Mouse (Mus musculus) myocyte (in vitro differentiated cells): Measurements from ENCODE around the gene Mycbp. TPM values are rescaled to one million over a fixed set of nuclear protein-coding genes. Genes with fewer than 3 reads are reported as not detected.

ENCODE experiments used
- H3K27me3 ChIP-seq: one replicate; pipeline ENCODE4 v1.6.1; 2011; ENCODE audit not compliant: control insufficient read depth, insufficient read depth, insufficient read length
- H3K36me3 ChIP-seq: one replicate; pipeline ENCODE4 v1.6.1; 2011; ENCODE audit not compliant: control insufficient read depth, insufficient read depth
- H3K4me2 ChIP-seq: one replicate; pipeline ENCODE4 v1.6.1; 2011; ENCODE audit warnings: low read depth, control low read depth
- H3K4me3 ChIP-seq: one replicate; pipeline ENCODE4 v1.5.1; 2011; ENCODE audit warnings: mild to moderate bottlenecking, control low read depth, moderate library complexity
- H3K79me2 ChIP-seq: one replicate; pipeline ENCODE4 v1.6.1; 2011; ENCODE audit not compliant: control insufficient read depth, insufficient read depth
- H3ac ChIP-seq: one replicate; pipeline ENCODE4 v1.6.1; 2011; ENCODE audit not compliant: control insufficient read depth, insufficient read length
- CEBPB ChIP-seq: IDR thresholded peaks from 2 replicates; pipeline ENCODE4 v1.6.1; 2011; ENCODE audit warnings: mild to moderate bottlenecking, moderate library complexity; ENCODE audit not compliant: poor library complexity, insufficient read depth, severe bottlenecking
- E2F4 ChIP-seq: IDR thresholded peaks from one replicate; pipeline ENCODE4 v1.6.1; 2011; ENCODE audit warnings: mild to moderate bottlenecking, control low read depth, moderate library complexity; ENCODE audit not compliant: insufficient read depth
- MAX ChIP-seq: IDR thresholded peaks from one replicate; pipeline ENCODE4 v1.6.1; 2011; ENCODE audit warnings: low read depth, mild to moderate bottlenecking, control low read depth
- MYOD1 ChIP-seq, 3 experiments: IDR thresholded peaks; one replicate each; pipeline ENCODE4 v1.6.1; 2011; ENCODE audit warnings: control low read depth in 2 of 3, low read depth in 2 of 3, mild to moderate bottlenecking in 2 of 3, moderate library complexity in 1 of 3; ENCODE audit not compliant: insufficient read length in 2 of 3, control insufficient read depth in 1 of 3
- MYOG ChIP-seq, 3 experiments: IDR thresholded peaks; one replicate each; pipeline ENCODE4 v1.6.1; 2011; ENCODE audit warnings: control low read depth in 2 of 3, low read depth in 2 of 3, mild to moderate bottlenecking in 2 of 3; ENCODE audit not compliant: insufficient read length in 2 of 3, control insufficient read depth in 1 of 3, insufficient read depth in 1 of 3
- POLR2A ChIP-seq: IDR thresholded peaks from one replicate; pipeline ENCODE4 v1.6.1; 2011; ENCODE audit warnings: low read depth, mild to moderate bottlenecking, control low read depth, moderate library complexity; ENCODE audit not compliant: insufficient read length
- POLR2AphosphoS2 ChIP-seq: IDR thresholded peaks from one replicate; pipeline ENCODE4 v1.6.1; 2011; ENCODE audit warnings: low read depth, control low read depth; ENCODE audit not compliant: insufficient read length
- REST ChIP-seq: IDR thresholded peaks from one replicate; pipeline ENCODE4 v1.6.1; 2011; ENCODE audit warnings: mild to moderate bottlenecking, control low read depth, moderate library complexity; ENCODE audit not compliant: insufficient read depth, insufficient read length
- SRF ChIP-seq: IDR thresholded peaks from one replicate; pipeline ENCODE4 v1.6.1; 2011; ENCODE audit warnings: low read depth; ENCODE audit not compliant: control insufficient read depth, insufficient read length
- TCF12 ChIP-seq: IDR thresholded peaks from one replicate; pipeline ENCODE4 v1.6.1; 2011; ENCODE audit warnings: mild to moderate bottlenecking, control low read depth; ENCODE audit not compliant: poor library complexity, insufficient read depth, severe bottlenecking
- TCF3 ChIP-seq: IDR thresholded peaks from one replicate; pipeline ENCODE4 v1.6.1; 2011; ENCODE audit warnings: low read depth, control low read depth; ENCODE audit not compliant: insufficient read length
- USF1 ChIP-seq: IDR thresholded peaks from one replicate; pipeline ENCODE4 v1.6.1; 2011; ENCODE audit warnings: low read depth, mild to moderate bottlenecking, control low read depth, moderate library complexity
- polyA plus RNA-seq: library from polyadenylated mRNA; unstranded; fragments of >200 nt; fragmentation: generic; extraction: Trizol; gene quantifications from one replicate; pipeline ENCODE4 v1.2.1, GENCODE M21; 2012; ENCODE audit warnings: missing spikeins

Mycbp gene
- polyA plus RNA-seq, 1 experiment = 33.1 TPM

DNA sequence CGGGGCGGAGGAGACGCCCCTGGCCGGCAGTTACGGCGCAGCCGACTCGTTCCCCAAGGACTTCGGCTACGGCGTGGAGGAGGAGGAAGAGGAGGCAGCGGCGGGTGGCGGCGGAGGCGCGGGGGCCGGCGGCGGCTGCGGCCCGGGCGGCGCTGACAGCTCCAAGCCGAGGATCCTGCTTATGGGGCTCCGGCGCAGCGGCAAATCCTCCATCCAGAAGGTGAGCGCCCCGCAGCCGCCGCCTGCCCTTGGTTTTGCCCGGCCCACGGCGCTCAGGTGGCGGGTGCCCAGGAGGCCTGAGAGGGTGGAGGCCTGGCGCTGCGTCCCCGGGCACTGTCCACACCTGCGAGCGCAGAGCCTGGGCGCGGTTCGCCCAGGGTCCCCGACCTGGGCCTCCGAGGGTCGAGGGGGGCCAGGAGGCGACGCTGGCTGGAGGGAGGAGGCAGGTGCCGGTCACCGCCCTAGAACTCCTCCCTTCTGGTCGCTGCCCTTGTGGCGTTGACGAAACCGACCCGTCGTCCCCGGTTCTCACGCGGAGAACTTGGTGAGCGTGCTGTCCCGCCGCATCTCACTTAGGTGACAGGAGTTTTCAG is 13.0 kb downstream of the Mycbp start, which contains the start of gene 4930535I16Rik:
4930535I16Rik (minus strand) TSS at position 475 of the 593 bp plus-strand sequence.
- peak within 1 kb of the TSS; percentile 82 for H3K4me2 ChIP-seq
- TF ChIP-seq MAX (no peak), POLR2AphosphoS2 (peak; percentile 18), TCF3 (no peak)
- H3K79me2 ChIP-seq = peaks cover 75% of the 10 kb centered on the region
- peaks cover 45% of the 10 kb centered on the region for H3K36me3 ChIP-seq
- H3K27me3 ChIP-seq = no peaks in the 10 kb centered on the region
- peak within 1 kb of the TSS; percentile 89 for H3ac ChIP-seq
- H3K4me3 ChIP-seq = peak within 1 kb of the TSS; percentile 78

DNA sequence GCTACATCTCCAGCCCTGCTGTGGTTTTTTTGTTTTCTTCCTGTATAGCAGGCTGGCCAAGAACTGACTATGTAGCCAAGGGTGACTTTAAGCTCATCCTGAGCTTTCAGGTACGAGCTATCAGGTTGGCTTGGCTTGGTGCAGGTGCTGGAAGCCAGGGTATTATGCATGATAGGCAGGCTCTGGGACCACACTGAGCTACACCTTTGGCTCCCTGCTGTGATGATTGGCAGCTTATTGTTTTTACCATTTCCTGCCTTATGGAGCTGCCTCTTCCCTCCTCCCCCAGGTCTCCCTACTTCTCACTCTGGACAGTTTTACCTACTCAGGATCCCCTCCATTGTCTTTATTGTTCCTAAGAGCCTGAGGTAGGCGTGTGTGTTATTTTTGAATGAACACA is 14.2 kb downstream of the Mycbp start:
- H3K79me2 ChIP-seq = peaks cover 63% of the 10 kb centered on the region
- peak overlapping the region; percentile 80 for H3K4me2 ChIP-seq
- H3K36me3 ChIP-seq = peaks cover 38% of the 10 kb centered on the region
- no peak overlapping the region for H3ac ChIP-seq
- H3K4me3 ChIP-seq = peak overlapping the region; percentile 78
- H3K27me3 ChIP-seq = no peaks in the 10 kb centered on the region
- TF ChIP-seq MYOD1 (IDR thresholded peaks at IDR 0.05; ENCODE audit: control insufficient read depth in 1 of 3, insufficient read length in 2 of 3, low read depth in 2 of 3) = no peak
- TF ChIP-seq SRF = no peak
- TF ChIP-seq REST = no peak
- TF ChIP-seq TCF3 = no peak

DNA sequence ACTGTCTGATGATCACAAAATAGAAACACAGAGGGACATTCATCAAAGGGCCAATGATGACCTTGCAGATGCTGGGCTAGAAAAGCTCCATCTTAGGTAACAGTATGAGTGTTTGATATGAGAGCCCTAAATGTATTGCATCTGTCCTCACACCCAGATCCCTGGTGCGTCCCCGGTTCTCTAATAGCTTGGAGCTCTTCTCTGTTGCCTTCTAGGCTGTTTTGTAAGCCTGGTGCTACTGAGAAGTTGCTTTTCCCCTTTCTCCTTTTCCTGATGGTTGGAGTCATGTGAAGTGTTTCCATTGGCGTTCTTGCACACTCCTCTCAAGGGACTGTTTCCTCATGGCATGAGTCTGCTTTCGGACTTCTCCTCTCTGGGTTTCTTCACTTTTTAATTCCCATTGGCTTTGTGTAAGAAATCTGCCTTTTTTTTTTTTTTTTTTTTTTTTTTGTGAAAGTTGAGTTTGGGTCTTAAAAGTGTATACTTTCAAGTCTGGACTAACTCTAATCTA is 16.5 kb downstream of the Mycbp start:
- Histone ChIP-seq H3K4me3 (no peak overlapping the region), H3K27me3 (no peaks in the 10 kb centered on the region), H3K4me2 (no peak overlapping the region), H3K79me2 (peaks cover 43% of the 10 kb centered on the region), H3ac (no peak overlapping the region), H3K36me3 (peaks cover 53% of the 10 kb centered on the region)
- TF ChIP-seq MYOD1 (IDR thresholded peaks at IDR 0.05; ENCODE audit: control insufficient read depth in 1 of 3, insufficient read length in 2 of 3, low read depth in 2 of 3) = no peak
- TF ChIP-seq CEBPB = no peak
- TF ChIP-seq TCF12 = no peak
- no peak for TF ChIP-seq POLR2A
- TF ChIP-seq E2F4 = no peak
- TF ChIP-seq USF1 = no peak
- no peak for TF ChIP-seq REST
- no peak for TF ChIP-seq TCF3
- TF ChIP-seq SRF = no peak
- TF ChIP-seq POLR2AphosphoS2 = no peak
- TF ChIP-seq MAX = no peak
- no peak for TF ChIP-seq MYOG (IDR thresholded peaks at IDR 0.05; ENCODE audit: control insufficient read depth in 1 of 3, insufficient read depth in 1 of 3, insufficient read length in 2 of 3, low read depth in 2 of 3)

- Histone ChIP-seq H3K27me3 (no peaks in the 10 kb centered on the region), H3K36me3 (peaks cover 56% of the 10 kb centered on the region), H3K79me2 (peaks cover 3% of the 10 kb centered on the region), H3K4me2 (no peak overlapping the region), H3ac (no peak overlapping the region), H3K4me3 (no peak overlapping the region)
- TF ChIP-seq SRF = no peak
- no peak for TF ChIP-seq CEBPB
- no peak for TF ChIP-seq POLR2AphosphoS2
- peak in 2 of 3 experiments; percentile 31 to 54 for TF ChIP-seq MYOD1 (IDR thresholded peaks at IDR 0.05; ENCODE audit: control insufficient read depth in 1 of 3, insufficient read length in 2 of 3, low read depth in 2 of 3)
- TF ChIP-seq MYOG (IDR thresholded peaks at IDR 0.05; ENCODE audit: control insufficient read depth in 1 of 3, insufficient read depth in 1 of 3, insufficient read length in 2 of 3, low read depth in 2 of 3) = peak in 2 of 3 experiments; percentile 30
Measured at GRCm38 (mm10) chr4:123927961-123928360, 23.3 kb downstream of the Mycbp start.

DNA sequence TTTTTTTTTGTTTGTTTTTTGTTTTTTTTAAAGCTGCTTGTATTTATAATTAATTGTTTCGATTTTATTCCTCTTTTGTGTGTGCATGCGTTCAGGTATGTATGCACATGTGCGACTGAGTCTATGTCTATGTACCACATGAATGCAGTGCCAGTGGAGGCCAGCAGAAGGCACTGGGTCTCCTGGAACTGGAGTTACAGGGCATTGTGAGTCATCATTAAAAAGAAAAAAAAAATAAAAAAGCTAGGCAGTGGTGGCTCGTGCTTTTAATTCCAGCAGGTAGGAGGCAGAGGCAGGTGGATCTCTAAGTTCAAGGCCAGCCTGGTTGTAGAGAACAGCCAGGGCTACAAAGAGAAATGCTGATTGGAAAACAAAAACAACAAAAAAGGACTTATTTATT is 25.4 kb downstream of the Mycbp start:
- Histone ChIP-seq H3K4me2 (no peak overlapping the region), H3ac (no peak overlapping the region), H3K27me3 (no peaks in the 10 kb centered on the region), H3K4me3 (no peak overlapping the region), H3K36me3 (peaks cover 57% of the 10 kb centered on the region), H3K79me2 (peaks cover 3% of the 10 kb centered on the region)
- TF ChIP-seq POLR2AphosphoS2 (no peak), MYOG (IDR thresholded peaks at IDR 0.05; ENCODE audit: control insufficient read depth in 1 of 3, insufficient read depth in 1 of 3, insufficient read length in 2 of 3, low read depth in 2 of 3) (no peak), MYOD1 (IDR thresholded peaks at IDR 0.05; ENCODE audit: control insufficient read depth in 1 of 3, insufficient read length in 2 of 3, low read depth in 2 of 3) (no peak), REST (no peak), E2F4 (no peak), SRF (no peak), USF1 (no peak), TCF3 (no peak), MAX (no peak), POLR2A (no peak), CEBPB (no peak), TCF12 (no peak)
